Mouse (Mus musculus): ENCODE data around the gene Wnt5b. TPM values are rescaled to one million over a fixed set of nuclear protein-coding genes. Genes with fewer than 3 reads are reported as not detected.

The Wnt5b gene
- polyA plus RNA-seq, 1 experiment, result 0.04 TPM

DNA sequence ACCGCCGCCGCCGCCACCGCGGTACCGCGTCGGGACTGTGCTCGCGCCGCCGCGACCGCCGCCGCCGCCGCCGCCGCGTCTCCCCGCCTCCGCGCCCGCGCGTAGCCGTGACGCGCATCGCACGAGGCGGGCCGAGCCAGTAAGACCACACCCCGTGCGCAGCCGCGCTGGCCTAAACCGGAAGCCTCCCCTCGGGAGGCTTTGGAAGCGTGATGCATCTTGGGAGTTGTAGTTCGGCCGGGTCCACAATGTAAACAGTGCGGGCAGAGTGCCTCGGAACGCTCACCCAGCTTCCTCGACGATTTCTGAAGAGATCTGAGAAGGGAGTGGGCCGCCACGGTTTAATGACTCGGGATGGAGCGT is 155.5 kb downstream of the Wnt5b start:
- Histone ChIP-seq H3ac (ENCODE audit: control insufficient read depth, insufficient read length) (peak overlapping the region; percentile 96), H3K79me2 (ENCODE audit: control insufficient read depth, insufficient read depth) (peaks cover 45% of the 10 kb centered on the region), H3K4me2 (ENCODE audit: low read depth) (peak overlapping the region; percentile 92), H3K36me3 (ENCODE audit: control insufficient read depth, insufficient read depth) (no peaks in the 10 kb centered on the region), H3K4me3 (peak overlapping the region; percentile 52), H3K27me3 (ENCODE audit: control insufficient read depth, insufficient read depth, insufficient read length) (no peaks in the 10 kb centered on the region)
- no peak for TF ChIP-seq MYOG (IDR thresholded peaks at IDR 0.05; ENCODE audit: control insufficient read depth in 1 of 3, insufficient read depth in 1 of 3, insufficient read length in 2 of 3, low read depth in 2 of 3)
- peak; percentile 52 for TF ChIP-seq POLR2AphosphoS2 (IDR thresholded peaks at IDR 0.05; ENCODE audit: insufficient read length, low read depth)
- no peak for TF ChIP-seq SRF (IDR thresholded peaks at IDR 0.05; ENCODE audit: control insufficient read depth, insufficient read length, low read depth)
- TF ChIP-seq TCF12 (IDR thresholded peaks at IDR 0.05; ENCODE audit: insufficient read depth, poor library complexity, severe bottlenecking), result no peak
- no peak for TF ChIP-seq REST (IDR thresholded peaks at IDR 0.05; ENCODE audit: insufficient read depth, insufficient read length)
- no peak for TF ChIP-seq E2F4 (IDR thresholded peaks at IDR 0.05; ENCODE audit: insufficient read depth)
- TF ChIP-seq USF1 (IDR thresholded peaks at IDR 0.05; ENCODE audit: low read depth), result no peak
- TF ChIP-seq MYOD1 (IDR thresholded peaks at IDR 0.05; ENCODE audit: control insufficient read depth in 1 of 3, insufficient read length in 2 of 3, low read depth in 2 of 3), result no peak
- TF ChIP-seq POLR2A (IDR thresholded peaks at IDR 0.05; ENCODE audit: insufficient read length, low read depth), result peak; percentile 84
- TF ChIP-seq TCF3 (IDR thresholded peaks at IDR 0.05; ENCODE audit: insufficient read length, low read depth), result no peak
- no peak for TF ChIP-seq CEBPB (IDR thresholded peaks at IDR 0.05; ENCODE audit: insufficient read depth, poor library complexity, severe bottlenecking)

DNA sequence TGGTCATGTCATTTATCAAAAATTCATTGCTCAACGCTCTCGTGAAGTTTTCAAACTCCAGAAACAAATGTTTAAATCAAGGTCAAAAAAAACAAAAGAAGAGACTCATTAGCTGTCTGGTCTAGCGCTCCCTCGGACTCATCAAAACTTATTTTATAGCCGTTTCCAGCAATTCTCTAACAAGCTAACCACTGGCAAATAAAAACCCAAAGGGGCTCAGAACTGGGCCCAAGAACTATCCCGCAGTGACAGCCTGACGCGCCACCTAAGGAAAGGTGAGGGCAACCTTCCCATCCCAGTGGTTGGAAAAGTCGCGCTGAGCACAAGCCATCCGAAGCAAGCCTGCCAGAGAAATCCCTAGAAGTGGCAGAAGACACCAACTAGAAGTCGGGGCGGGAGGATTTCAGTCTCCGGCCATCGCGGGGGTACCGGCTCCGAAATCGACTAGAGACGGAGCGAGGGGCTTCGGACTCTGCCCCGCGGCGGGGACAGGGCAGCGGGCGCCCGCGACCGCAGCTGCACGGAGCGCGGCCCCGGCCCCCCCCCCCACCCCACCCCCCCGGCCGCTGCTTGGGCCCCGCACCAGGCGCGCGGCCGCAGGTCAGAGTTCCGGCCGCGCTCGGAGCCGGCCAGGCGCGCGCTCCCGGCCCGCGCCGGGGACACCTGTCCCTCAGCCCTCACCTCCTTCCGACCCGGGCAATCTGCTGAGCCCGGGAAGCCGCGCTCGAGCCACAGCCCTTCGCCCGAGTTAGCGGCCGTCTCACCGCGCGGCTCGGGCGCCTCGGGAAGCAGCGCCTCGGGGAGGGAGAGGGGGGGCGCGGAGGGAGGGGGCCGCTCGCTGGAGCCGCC is 156.1 kb downstream of the Wnt5b start:
- Histone ChIP-seq H3K4me3 (peak overlapping the region; percentile 52), H3K36me3 (ENCODE audit: control insufficient read depth, insufficient read depth) (no peaks in the 10 kb centered on the region), H3K27me3 (ENCODE audit: control insufficient read depth, insufficient read depth, insufficient read length) (no peaks in the 10 kb centered on the region), H3ac (ENCODE audit: control insufficient read depth, insufficient read length) (peak overlapping the region; percentile 96), H3K79me2 (ENCODE audit: control insufficient read depth, insufficient read depth) (peaks cover 51% of the 10 kb centered on the region), H3K4me2 (ENCODE audit: low read depth) (peak overlapping the region; percentile 90)
- peak in 2 of 3 experiments; percentile 18 to 51 for TF ChIP-seq MYOD1 (IDR thresholded peaks at IDR 0.05; ENCODE audit: control insufficient read depth in 1 of 3, insufficient read length in 2 of 3, low read depth in 2 of 3)
- peak in 1 of 3 experiments; percentile 40 for TF ChIP-seq MYOG (IDR thresholded peaks at IDR 0.05; ENCODE audit: control insufficient read depth in 1 of 3, insufficient read depth in 1 of 3, insufficient read length in 2 of 3, low read depth in 2 of 3)
- TF ChIP-seq MAX (IDR thresholded peaks at IDR 0.05; ENCODE audit: low read depth), result no peak
- no peak for TF ChIP-seq POLR2A (IDR thresholded peaks at IDR 0.05; ENCODE audit: insufficient read length, low read depth)

DNA sequence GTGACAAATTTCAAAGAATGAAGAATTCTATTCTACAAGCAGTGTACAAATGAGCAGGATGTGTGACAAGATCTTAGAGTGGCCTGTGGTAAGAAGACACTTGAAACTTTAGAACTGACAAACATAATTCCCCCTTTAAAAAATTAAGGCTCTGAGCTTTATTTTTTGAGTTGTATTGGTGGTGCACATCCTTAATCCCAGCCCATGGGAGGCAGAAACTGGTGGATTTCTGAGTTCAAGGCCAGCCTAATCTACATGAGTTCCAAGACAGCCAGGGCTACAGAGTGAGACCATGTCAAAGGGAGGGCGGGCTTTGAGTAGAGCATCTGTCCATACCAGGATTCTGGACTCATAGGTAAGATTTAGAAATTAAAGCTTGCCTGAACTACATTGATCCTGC is 157.3 kb downstream of the Wnt5b start:
- TF ChIP-seq MYOD1 (IDR thresholded peaks at IDR 0.05; ENCODE audit: control insufficient read depth in 1 of 3, insufficient read length in 2 of 3, low read depth in 2 of 3), result no peak
- TF ChIP-seq POLR2A (IDR thresholded peaks at IDR 0.05; ENCODE audit: insufficient read length, low read depth), result no peak
- TF ChIP-seq SRF (IDR thresholded peaks at IDR 0.05; ENCODE audit: control insufficient read depth, insufficient read length, low read depth), result no peak
- TF ChIP-seq REST (IDR thresholded peaks at IDR 0.05; ENCODE audit: insufficient read depth, insufficient read length), result no peak
- no peak for TF ChIP-seq MYOG (IDR thresholded peaks at IDR 0.05; ENCODE audit: control insufficient read depth in 1 of 3, insufficient read depth in 1 of 3, insufficient read length in 2 of 3, low read depth in 2 of 3)
- TF ChIP-seq TCF12 (IDR thresholded peaks at IDR 0.05; ENCODE audit: insufficient read depth, poor library complexity, severe bottlenecking), result no peak
- TF ChIP-seq TCF3 (IDR thresholded peaks at IDR 0.05; ENCODE audit: insufficient read length, low read depth), result no peak
- TF ChIP-seq E2F4 (IDR thresholded peaks at IDR 0.05; ENCODE audit: insufficient read depth), result no peak
- TF ChIP-seq MAX (IDR thresholded peaks at IDR 0.05; ENCODE audit: low read depth), result no peak
- no peak for TF ChIP-seq USF1 (IDR thresholded peaks at IDR 0.05; ENCODE audit: low read depth)
- no peak for TF ChIP-seq POLR2AphosphoS2 (IDR thresholded peaks at IDR 0.05; ENCODE audit: insufficient read length, low read depth)
- TF ChIP-seq CEBPB (IDR thresholded peaks at IDR 0.05; ENCODE audit: insufficient read depth, poor library complexity, severe bottlenecking), result no peak
- Histone ChIP-seq H3ac (ENCODE audit: control insufficient read depth, insufficient read length) (no peak overlapping the region), H3K4me2 (ENCODE audit: low read depth) (peak overlapping the region; percentile 90), H3K79me2 (ENCODE audit: control insufficient read depth, insufficient read depth) (peaks cover 62% of the 10 kb centered on the region), H3K4me3 (peak overlapping the region; percentile 52), H3K36me3 (ENCODE audit: control insufficient read depth, insufficient read depth) (no peaks in the 10 kb centered on the region), H3K27me3 (ENCODE audit: control insufficient read depth, insufficient read depth, insufficient read length) (no peaks in the 10 kb centered on the region)

DNA sequence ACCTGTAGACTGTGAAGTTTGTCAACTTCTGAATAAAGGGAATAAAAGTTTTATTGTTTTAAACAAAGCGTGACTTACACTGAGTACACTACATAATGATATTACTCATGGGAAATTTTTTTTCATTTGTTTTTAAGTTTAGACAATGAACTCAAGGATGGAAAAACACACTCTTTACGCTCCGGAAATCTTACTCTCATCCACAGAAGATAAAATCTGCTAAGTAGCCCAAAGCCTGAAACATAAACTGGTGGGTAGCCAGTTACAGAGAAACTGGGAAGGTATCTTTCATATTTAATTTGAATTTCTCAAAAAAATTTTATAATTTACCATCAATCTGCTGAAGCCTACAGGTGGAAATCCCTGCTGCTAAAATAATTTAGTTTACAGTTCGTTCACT is 157.7 kb downstream of the Wnt5b start:
- H3K4me3 ChIP-seq, result no peak overlapping the region
- no peak overlapping the region for H3ac ChIP-seq (ENCODE audit: control insufficient read depth, insufficient read length)
- H3K4me2 ChIP-seq (ENCODE audit: low read depth), result no peak overlapping the region
- H3K27me3 ChIP-seq (ENCODE audit: control insufficient read depth, insufficient read depth, insufficient read length), result no peaks in the 10 kb centered on the region
- H3K36me3 ChIP-seq (ENCODE audit: control insufficient read depth, insufficient read depth), result no peaks in the 10 kb centered on the region
- TF ChIP-seq E2F4 (IDR thresholded peaks at IDR 0.05; ENCODE audit: insufficient read depth), result no peak
- no peak for TF ChIP-seq POLR2A (IDR thresholded peaks at IDR 0.05; ENCODE audit: insufficient read length, low read depth)
- no peak for TF ChIP-seq REST (IDR thresholded peaks at IDR 0.05; ENCODE audit: insufficient read depth, insufficient read length)
- no peak for TF ChIP-seq MYOG (IDR thresholded peaks at IDR 0.05; ENCODE audit: control insufficient read depth in 1 of 3, insufficient read depth in 1 of 3, insufficient read length in 2 of 3, low read depth in 2 of 3)
- no peak for TF ChIP-seq POLR2AphosphoS2 (IDR thresholded peaks at IDR 0.05; ENCODE audit: insufficient read length, low read depth)
- no peak for TF ChIP-seq SRF (IDR thresholded peaks at IDR 0.05; ENCODE audit: control insufficient read depth, insufficient read length, low read depth)
- no peak for TF ChIP-seq TCF3 (IDR thresholded peaks at IDR 0.05; ENCODE audit: insufficient read length, low read depth)
- no peak for TF ChIP-seq TCF12 (IDR thresholded peaks at IDR 0.05; ENCODE audit: insufficient read depth, poor library complexity, severe bottlenecking)
- TF ChIP-seq CEBPB (IDR thresholded peaks at IDR 0.05; ENCODE audit: insufficient read depth, poor library complexity, severe bottlenecking), result no peak
- TF ChIP-seq MAX (IDR thresholded peaks at IDR 0.05; ENCODE audit: low read depth), result no peak
- TF ChIP-seq MYOD1 (IDR thresholded peaks at IDR 0.05; ENCODE audit: control insufficient read depth in 1 of 3, insufficient read length in 2 of 3, low read depth in 2 of 3), result no peak
- no peak for TF ChIP-seq USF1 (IDR thresholded peaks at IDR 0.05; ENCODE audit: low read depth)
- peaks cover 66% of the 10 kb centered on the region for H3K79me2 ChIP-seq (ENCODE audit: control insufficient read depth, insufficient read depth)

All from myocyte (in vitro differentiated cells).